Mouse (Mus musculus) brain, embryonic 14.5 days (tissue): ENCODE results near the gene Cct8l1.

Experiments
- CTCF ChIP-seq: fragments of 200-500 bp; IDR thresholded peaks from 2 replicates; pipeline ENCODE4 v1.5.1; 2012; ENCODE audit warnings: inconsistent platforms, mild to moderate bottlenecking, moderate library complexity, borderline replicate concordance; ENCODE audit not compliant: insufficient read depth, insufficient read length; ENCODE audit errors: extremely low read depth
- POLR2A ChIP-seq: fragments of 200-500 bp; IDR thresholded peaks from 2 replicates; pipeline ENCODE4 v1.6.1; 2012; ENCODE audit warnings: mild to moderate bottlenecking, inconsistent platforms, borderline replicate concordance; ENCODE audit not compliant: poor library complexity, insufficient read depth, insufficient read length, severe bottlenecking; ENCODE audit errors: extremely low read depth

- no peak for TF ChIP-seq POLR2A
- TF ChIP-seq CTCF, result no peak
These were observed 37.0 kb upstream of the Cct8l1 start for GRCm38 (mm10) chr5:25478863-25479262.
